ENCODE assay signal across 18 mouse cellular contexts in genomic region chr6:96995556-96996159, GRCm38 (mm10).
DNase-seq lines count a peak whose midpoint lies in the region; ATAC-seq and TF ChIP-seq lines count a peak whose summit lies in the region.
"Had no signal": no experiment of that assay in that cellular context is flagged by ENCODE, and none has a peak within 500 bp of the region (broad histone marks: within the 10 kb centered on the region; RNA-seq: fewer than 3 reads in every experiment).

No protein-coding gene starts in this region.

- peak; percentile 7; the same call in 1 of the 2 replicates for TF ChIP-seq CTCF in kidney, postnatal 0 days (IDR thresholded peaks at IDR 0.05; ENCODE audit: low read depth)
- peak in 1 of 2 experiments; percentile 29; a peak in 2 of 4 replicates for TF ChIP-seq CTCF in CH12.LX (conservative IDR thresholded peaks at IDR 0.05 in 1 of 2, IDR thresholded peaks at IDR 0.05 in 1 of 2; ENCODE audit: low read depth in 2 of 2, low read length in 2 of 2)

- ATAC-seq in kidney, postnatal 0 days (replicated peaks; ENCODE audit: low FRiP score, low read depth), result no peak
- ATAC-seq: forebrain, embryonic 16.5 days; hindbrain, embryonic 16.5 days had no signal

- no peak for TF ChIP-seq POLR2A in CH12.LX (IDR thresholded peaks at IDR 0.05; ENCODE audit: low read depth, low read length)

- in situ Hi-C loops in CH12.LX (cut with MboI; ENCODE audit: low pct_ligation_motif_present, low pct_unique_long_range_greater_than_20kb, low sequenced_read_pairs), result no loop called here

- H3K9ac ChIP-seq in kidney, postnatal 0 days (ENCODE audit: low read depth, low read length), result no peak overlapping the region
- H3K9ac ChIP-seq in CH12.LX (ENCODE audit: insufficient read depth, low read depth), result no peak overlapping the region
- H3K9ac ChIP-seq: embryonic facial prominence, embryonic 12.5 days; forebrain, embryonic 12.5 days; heart, embryonic 13.5 days had no signal

- peak; percentile 17 for TF ChIP-seq RAD21 in CH12.LX (IDR thresholded peaks at IDR 0.05; ENCODE audit: low read depth, low read length)

- dilution Hi-C loops in CH12.LX (cut with MboI; ENCODE audit: extremely low pct_ligation_motif_present, extremely low pct_unique_long_range_greater_than_20kb, low sequenced_read_pairs), result no loop called here

- no peak overlapping the region for H3K27ac ChIP-seq in kidney, postnatal 0 days
- no peak overlapping the region for H3K27ac ChIP-seq in CH12.LX (ENCODE audit: insufficient read depth, low read depth)
- H3K27ac ChIP-seq: embryonic facial prominence, embryonic 12.5 days; forebrain, embryonic 12.5 days; heart, embryonic 13.5 days had no signal

- H3K79me2 ChIP-seq in CH12.LX (replicated peaks; ENCODE audit: control insufficient read depth, extremely low read depth, insufficient read depth, poor library complexity, severe bottlenecking), result no peaks in the 10 kb centered on the region

- no peak for DNase-seq in kidney, postnatal 0 days (ENCODE audit: low spot score)
- DNase-seq in kidney, postnatal 10 days, result no peak
- DNase-seq in CH12.LX (ENCODE audit: extremely low read depth) (no peak), ES-CJ7 (ENCODE audit: low read depth, low spot score) (peak; percentile 62), ZHBTc4 (ENCODE audit: low read depth, low spot score) (peak; percentile 64)
- no peak for DNase-seq in heart, adult 8-10 months (ENCODE audit: low spot score)
- DNase-seq in kidney, adult 8-10 months, result no peak
- DNase-seq: adrenal gland, postnatal 10 days; cerebellum, adult 11-12 months; cerebellum, adult 9-10 months; cerebellum, postnatal 25 days; gastrocnemius, postnatal 14 days; heart, postnatal 36 days had no signal

- no peaks in the 10 kb centered on the region for H3K27me3 ChIP-seq in kidney, postnatal 0 days (ENCODE audit: insufficient read depth, low read length)
- H3K27me3 ChIP-seq in CH12.LX (replicated peaks), result peaks cover 9% of the 10 kb centered on the region
- H3K27me3 ChIP-seq: embryonic facial prominence, embryonic 12.5 days; forebrain, embryonic 12.5 days; heart, embryonic 13.5 days had no signal

- H3K9me3 ChIP-seq in kidney, postnatal 0 days (replicated peaks; ENCODE audit: low read length), result no peaks in the 10 kb centered on the region
- no peaks in the 10 kb centered on the region for H3K9me3 ChIP-seq in CH12.LX (replicated peaks; ENCODE audit: low read length)
- H3K9me3 ChIP-seq: embryonic facial prominence, embryonic 12.5 days; forebrain, embryonic 12.5 days; heart, embryonic 13.5 days had no signal

- H3K4me1 ChIP-seq in kidney, postnatal 0 days (replicated peaks; ENCODE audit: insufficient read depth, low read length), result no peaks in the 10 kb centered on the region
- no peaks in the 10 kb centered on the region for H3K4me1 ChIP-seq in CH12.LX (ENCODE audit: control insufficient read depth in 1 of 2, insufficient read depth in 2 of 2)
- H3K4me1 ChIP-seq: embryonic facial prominence, embryonic 12.5 days; forebrain, embryonic 12.5 days; heart, embryonic 13.5 days had no signal

- H3K4me3 ChIP-seq in kidney, postnatal 0 days (replicated peaks; ENCODE audit: low read depth, low read length), result no peak overlapping the region
- H3K4me3 ChIP-seq in CH12.LX (replicated peaks in 1 of 3; ENCODE audit: low read depth in 2 of 3, low read length in 2 of 3, poor library complexity in 1 of 3), result no peak overlapping the region
- H3K4me3 ChIP-seq: embryonic facial prominence, embryonic 12.5 days; forebrain, embryonic 12.5 days; heart, embryonic 13.5 days had no signal

- no peaks in the 10 kb centered on the region for H3K36me3 ChIP-seq in kidney, postnatal 0 days (ENCODE audit: insufficient read depth, low read length)
- no peaks in the 10 kb centered on the region for H3K36me3 ChIP-seq in CH12.LX (replicated peaks in 1 of 2; ENCODE audit: control insufficient read depth in 1 of 2, insufficient read depth in 1 of 2, low read length in 1 of 2)
- H3K36me3 ChIP-seq: embryonic facial prominence, embryonic 12.5 days; forebrain, embryonic 12.5 days; heart, embryonic 13.5 days had no signal

- TF ChIP-seq EP300 in CH12.LX (IDR thresholded peaks at IDR 0.05; ENCODE audit: low read length), result no peak

- H3K4me2 ChIP-seq in kidney, postnatal 0 days (ENCODE audit: low read length), result no peak overlapping the region
- no peak overlapping the region for H3K4me2 ChIP-seq in CH12.LX (ENCODE audit: insufficient read depth, low read depth, poor library complexity, severe bottlenecking)
- H3K4me2 ChIP-seq: embryonic facial prominence, embryonic 12.5 days; forebrain, embryonic 12.5 days; heart, embryonic 13.5 days had no signal

- whole genome bisulfite sequencing in kidney, postnatal 0 days, result 92% methylated on average over 7 of the region's 7 CpGs

TF ChIP-seq in CH12.LX, 34 proteins besides CTCF, POLR2A, EP300 and RAD21:
- TF ChIP-seq SMC3 (IDR thresholded peaks at IDR 0.05; ENCODE audit: low read depth, low read length), result no peak
- TF ChIP-seq TCF12 (IDR thresholded peaks at IDR 0.05; ENCODE audit: low read depth, low read length), result no peak
- TF ChIP-seq RCOR1 (conservative IDR thresholded peaks at IDR 0.05; ENCODE audit: low read depth, low read length), result no peak
- TF ChIP-seq USF2 (conservative IDR thresholded peaks at IDR 0.05; ENCODE audit: low read depth, low read length), result no peak
- no peak for TF ChIP-seq ELF1 (IDR thresholded peaks at IDR 0.05; ENCODE audit: low read depth, low read length)
- TF ChIP-seq GABPA (IDR thresholded peaks at IDR 0.05; ENCODE audit: insufficient replicate concordance, low read depth, low read length), result no peak
- no peak for TF ChIP-seq MAFK (IDR thresholded peaks at IDR 0.05; ENCODE audit: insufficient replicate concordance, low read length)
- TF ChIP-seq PAX5 (IDR thresholded peaks at IDR 0.05; ENCODE audit: low read length), result no peak
- no peak for TF ChIP-seq ZNF384 (IDR thresholded peaks at IDR 0.05; ENCODE audit: low read depth, low read length)
- TF ChIP-seq ZC3H11A (IDR thresholded peaks at IDR 0.05; ENCODE audit: low read depth, low read length), result no peak
- no peak for TF ChIP-seq ETS1 (conservative IDR thresholded peaks at IDR 0.05; ENCODE audit: low read depth, low read length)

Comparison
In these comparisons a context has a peak if more than half of its experiments do, and no peak if none do; other contexts are left out.
1. DNase-seq: peak in ES-CJ7 (single experiment) and ZHBTc4 (single experiment); none in kidney, postnatal 0 days (single experiment), kidney, postnatal 10 days (single experiment), CH12.LX (single experiment), heart, adult 8-10 months (single experiment) and kidney, adult 8-10 months (0 of 2).